Mouse (Mus musculus): ENCODE measurements around the gene Anapc13.

- TF ChIP-seq EP300 (IDR thresholded peaks at IDR 0.05; ENCODE audit: low read depth) (no peak), CTCF (IDR thresholded peaks at IDR 0.05; ENCODE audit: low read depth) (no peak)
Observed at GRCm38 (mm10) chr9:102638963-102639362, 12.9 kb downstream of the Anapc13 start.
